Mouse (Mus musculus) ovary, adult 18-20 months (tissue): ENCODE results near the gene Nccrp1.
"Not testable (repeated sequence)": the region's sequence is repeated elsewhere in the genome, so short reads cannot be mapped to it uniquely, and the experiment has no call there.

Experiments
- DNase-seq: peaks from one replicate; pipeline ENCODE4 v3.0.0; 2022; ENCODE audit warnings: low spot score, mixed read lengths

Gene Nccrp1

GRCm38 (mm10) chr7:28570291-28570981 lies 23.4 kb upstream of the Nccrp1 start:
- peak; percentile 38 for DNase-seq

- DNase-seq: no peak
Measured at GRCm38 (mm10) chr7:28568253-28568652, 21.2 kb upstream of the Nccrp1 start.

GRCm38 (mm10) chr7:28567539-28567938 lies 20.5 kb upstream of the Nccrp1 start:
- no peak for DNase-seq

- no peak for DNase-seq
Measured at GRCm38 (mm10) chr7:28565407-28565806, 18.4 kb upstream of the Nccrp1 start.

- DNase-seq: no peak
Measured at GRCm38 (mm10) chr7:28562951-28563350, 15.9 kb upstream of the Nccrp1 start.

GRCm38 (mm10) chr7:28562371-28562770 lies 15.3 kb upstream of the Nccrp1 start:
- no peak for DNase-seq

- DNase-seq: no peak
Measured at GRCm38 (mm10) chr7:28561967-28562366, 14.9 kb upstream of the Nccrp1 start.

- DNase-seq: no peak
Measured at GRCm38 (mm10) chr7:28560856-28561255, 13.8 kb upstream of the Nccrp1 start.

- DNase-seq: peak; percentile 37
Measured at GRCm38 (mm10) chr7:28558486-28558885, 11.4 kb upstream of the Nccrp1 start.

- no peak for DNase-seq
Measured at GRCm38 (mm10) chr7:28557708-28558107, 10.7 kb upstream of the Nccrp1 start.

GRCm38 (mm10) chr7:28557069-28557468 lies 10.0 kb upstream of the Nccrp1 start:
- DNase-seq: no peak

GRCm38 (mm10) chr7:28555939-28556535 lies 9.0 kb upstream of the Nccrp1 start:
- no peak for DNase-seq

- no peak for DNase-seq
Measured at GRCm38 (mm10) chr7:28553076-28553475, 6.0 kb upstream of the Nccrp1 start.

- no peak for DNase-seq
Measured at GRCm38 (mm10) chr7:28547628-28548027, 574 bp upstream of the Nccrp1 start.

GRCm38 (mm10) chr7:28546649-28547048 lies 405 bp downstream of the Nccrp1 start:
- no peak for DNase-seq

- DNase-seq: no peak
Measured at GRCm38 (mm10) chr7:28545891-28546210, 1.2 kb downstream of the Nccrp1 start.

GRCm38 (mm10) chr7:28545048-28545890 lies 1.8 kb downstream of the Nccrp1 start:
- no peak for DNase-seq

- DNase-seq: no peak
Measured at GRCm38 (mm10) chr7:28544051-28544601, 2.9 kb downstream of the Nccrp1 start.

GRCm38 (mm10) chr7:28540526-28540925 lies 6.5 kb downstream of the Nccrp1 start, which contains the start of gene Sycn:
Gene Sycn, plus strand, starts transcription at chr7:28540885.
- DNase-seq: no peak

GRCm38 (mm10) chr7:28538886-28539285 lies 8.2 kb downstream of the Nccrp1 start:
- DNase-seq: not testable (repeated sequence)

GRCm38 (mm10) chr7:28532005-28532404 lies 15.0 kb downstream of the Nccrp1 start:
- DNase-seq: no peak

GRCm38 (mm10) chr7:28527922-28528719 lies 18.9 kb downstream of the Nccrp1 start:
- peak; percentile 30 for DNase-seq
